Mouse (Mus musculus) heart, embryonic 16.5 days (tissue): ENCODE results near the gene Ak3. TPM values are rescaled to one million over a fixed set of nuclear protein-coding genes. Genes with fewer than 3 reads are reported as not detected.
"Not testable (repeated sequence)": the region's sequence is repeated elsewhere in the genome, so short reads cannot be mapped to it uniquely, and the experiment has no call there.

Experiments
- ATAC-seq: fragments of 200-750 bp; cut with Nextera tagmentation; replicated peaks from 2 replicates; pipeline ENCODE4 v1.8.0; 2017; ENCODE audit warnings: moderate number of reproducible peaks; ENCODE audit not compliant: insufficient read depth, low FRiP score; ENCODE audit errors: extremely low read depth
- H3K27ac ChIP-seq: fragments of 300-500 bp; sonication (generic); 2 replicates; pipeline ENCODE4 v1.5.1; 2014; ENCODE audit warnings: mild to moderate bottlenecking, low read length, control low read depth, moderate library complexity
- H3K27me3 ChIP-seq: fragments of 300-500 bp; sonication (generic); 2 replicates; pipeline ENCODE4 v1.6.1; 2014; ENCODE audit warnings: low read length, mixed read lengths; ENCODE audit not compliant: control insufficient read depth, insufficient read depth
- H3K36me3 ChIP-seq: fragments of 300-500 bp; sonication (generic); 2 replicates; pipeline ENCODE4 v1.6.1; 2014; ENCODE audit not compliant: control insufficient read depth, insufficient read depth
- H3K4me1 ChIP-seq: fragments of 300-500 bp; sonication (generic); 2 replicates; pipeline ENCODE4 v1.6.1; 2014; ENCODE audit warnings: low read length, mixed read lengths; ENCODE audit not compliant: control insufficient read depth, insufficient read depth
- H3K4me2 ChIP-seq: fragments of 300-500 bp; sonication (generic); 2 replicates; pipeline ENCODE4 v1.6.1; 2014; ENCODE audit warnings: low read depth, mild to moderate bottlenecking, control low read depth, low read length
- H3K4me3 ChIP-seq: fragments of 300-500 bp; sonication (generic); 2 replicates; pipeline ENCODE4 v1.5.1; 2014; ENCODE audit warnings: mild to moderate bottlenecking, control low read depth, low read length
- H3K9ac ChIP-seq: fragments of 300-500 bp; sonication (generic); 2 replicates; pipeline ENCODE4 v1.6.1; 2014; ENCODE audit warnings: low read length, control low read depth
- H3K9me3 ChIP-seq: fragments of 300-500 bp; sonication (generic); replicated peaks from 2 replicates; pipeline ENCODE4 v1.6.1; 2016; ENCODE audit warnings: low read length; ENCODE audit not compliant: control insufficient read depth
- WGBS: fragments of 180-500 bp; shearing (Covaris S2); extraction: QIAGEN DNeasy Blood & Tissue Kit; methylation state at CpG from one replicate; pipeline ENCODE4 v1.1.7; 2014; 5-methylcytosine and 5-hydroxymethylcytosine counted together
- polyA plus RNA-seq: library from polyadenylated mRNA; unstranded; fragments of >200 nt; fragmentation: Nextera tagmentation; extraction: Ambion mirVana; gene quantifications from 2 replicates; pipeline ENCODE4 v1.2.1, GENCODE M21; 2015

Ak3 gene
- polyA plus RNA-seq, 1 experiment from 2014 or later = 98.6 TPM

GRCm38 (mm10) chr19:29014466-29015055, 33.2 kb downstream of the Ak3 start:
- Histone ChIP-seq H3K9me3 (no peaks in the 10 kb centered on the region), H3K4me1 (0 out of 2 replicates have a peak, but pooled peaks cover 2% of the 10 kb centered on the region), H3K27ac (no peak overlapping the region; the same call in 1 of the 2 replicates), H3K9ac (no peak overlapping the region), H3K4me2 (no peak overlapping the region), H3K36me3 (peaks cover 52% of the 10 kb centered on the region), H3K4me3 (no peak overlapping the region), H3K27me3 (no peaks in the 10 kb centered on the region)
- 79% methylated on average over 5 of the region's 5 CpGs for WGBS
- no peak for ATAC-seq

DNA sequence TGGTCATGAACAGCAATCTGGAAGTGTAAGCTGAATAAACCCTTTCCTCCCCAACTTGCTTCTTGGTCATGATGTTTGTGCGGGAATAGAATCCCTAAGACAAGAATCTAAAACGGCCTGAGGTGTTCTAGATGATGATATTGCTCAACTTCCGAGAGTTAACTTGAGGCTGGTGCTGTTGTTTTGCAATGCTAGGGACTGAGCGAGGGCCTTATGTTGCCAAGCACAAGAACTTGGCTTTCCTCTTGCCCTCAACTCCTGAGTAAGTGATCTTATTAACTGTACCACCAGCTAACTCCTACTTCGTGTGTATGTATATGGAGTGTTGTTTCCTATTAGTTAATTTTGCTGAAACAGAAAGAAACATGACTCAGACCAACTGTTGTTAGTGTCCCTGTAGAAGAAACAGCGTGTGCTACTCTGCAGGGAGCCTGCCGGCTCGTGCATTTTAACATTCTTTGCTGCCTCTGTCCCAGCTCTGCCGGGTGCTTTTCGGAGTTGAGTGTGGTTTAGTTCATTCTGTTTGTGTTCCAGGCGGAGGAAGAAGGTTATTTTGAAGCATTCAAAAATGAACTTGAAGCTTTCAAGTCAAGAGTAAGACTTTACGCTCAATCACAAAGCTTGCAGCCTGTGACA, 36.3 kb downstream of the Ak3 start:
- Histone ChIP-seq H3K4me2 (no peak overlapping the region), H3K27ac (no peak overlapping the region), H3K9me3 (no peaks in the 10 kb centered on the region), H3K4me3 (no peak overlapping the region), H3K36me3 (peaks cover 54% of the 10 kb centered on the region), H3K27me3 (no peaks in the 10 kb centered on the region), H3K9ac (no peak overlapping the region), H3K4me1 (no peaks in the 10 kb centered on the region)
- no peak for ATAC-seq
- WGBS = 87% methylated on average over 12 of the region's 12 CpGs

DNA sequence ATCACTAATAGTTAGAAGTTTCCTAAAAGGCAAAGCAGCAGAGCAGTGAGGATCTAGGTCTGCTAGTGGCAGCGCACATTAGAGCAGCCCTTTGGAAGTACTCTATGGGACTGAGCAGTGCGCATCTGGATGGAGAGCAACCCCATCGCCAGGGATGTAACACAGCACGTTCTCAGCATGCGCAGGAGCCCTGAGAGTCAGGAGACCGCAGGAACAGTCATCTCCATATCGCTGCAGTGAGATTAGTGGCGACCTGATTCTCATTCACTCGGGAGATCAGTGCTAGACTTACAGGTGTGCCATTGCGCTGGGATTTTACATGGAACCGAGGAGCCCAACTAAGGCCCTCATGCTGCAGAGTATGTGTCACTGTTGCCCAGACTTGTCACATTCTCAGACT, 38.7 kb downstream of the Ak3 start:
- WGBS = 91% methylated on average over 11 of the region's 11 CpGs
- H3K27me3 ChIP-seq = no peaks in the 10 kb centered on the region
- H3K9me3 ChIP-seq = no peaks in the 10 kb centered on the region
- H3K4me2 ChIP-seq = no peak overlapping the region
- no peak overlapping the region for H3K27ac ChIP-seq
- H3K9ac ChIP-seq = no peak overlapping the region
- peaks cover 42% of the 10 kb centered on the region for H3K36me3 ChIP-seq
- ATAC-seq = no peak
- no peak overlapping the region for H3K4me3 ChIP-seq
- no peaks in the 10 kb centered on the region for H3K4me1 ChIP-seq

- H3K4me1 ChIP-seq = no peaks in the 10 kb centered on the region
These were observed 39.6 kb downstream of the Ak3 start for GRCm38 (mm10) chr19:29008069-29008706.

DNA sequence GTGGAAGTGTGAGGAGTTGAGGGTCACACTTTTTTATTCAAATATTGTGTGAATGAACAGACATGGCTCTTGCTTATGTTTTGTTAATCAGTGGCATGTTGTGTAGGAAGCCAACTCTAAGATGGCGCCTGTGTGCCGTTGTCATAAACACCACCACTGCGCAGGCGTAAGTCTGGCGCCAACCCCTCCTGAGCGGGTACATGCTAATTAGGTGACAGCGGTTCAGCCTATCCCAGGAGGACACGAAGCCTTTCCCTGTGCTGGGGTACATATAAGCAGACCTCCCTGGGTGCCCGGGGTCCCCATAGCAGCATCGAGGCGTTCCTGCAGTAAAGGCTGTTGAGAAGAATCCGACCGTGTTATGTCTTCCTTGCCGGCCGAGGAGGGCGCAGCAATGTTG, 47.4 kb downstream of the Ak3 start:
- ATAC-seq, H3K27ac ChIP-seq, H3K4me3 ChIP-seq, H3K4me2 ChIP-seq, H3K9ac ChIP-seq, H3K9me3 ChIP-seq, H3K27me3 ChIP-seq: not testable (repeated sequence)
- Histone ChIP-seq H3K4me1 (peaks cover 12% of the 10 kb centered on the region), H3K36me3 (peaks cover 37% of the 10 kb centered on the region)
- WGBS = 98% methylated on average over 16 of the region's 16 CpGs

More at GRCm38 (mm10) chr19:29008069-29008706, 39.6 kb downstream of the Ak3 start:
- Histone ChIP-seq H3K27me3 (no peaks in the 10 kb centered on the region), H3K36me3 (peaks cover 39% of the 10 kb centered on the region), H3K4me2 (no peak overlapping the region), H3K27ac (no peak overlapping the region), H3K9me3 (no peaks in the 10 kb centered on the region), H3K4me3 (no peak overlapping the region), H3K9ac (no peak overlapping the region)
- ATAC-seq = no peak
- 84% methylated on average over 3 of the region's 3 CpGs for WGBS

- Histone ChIP-seq H3K4me3 (no peak overlapping the region), H3K4me1 (peaks cover 22% of the 10 kb centered on the region), H3K9me3 (no peaks in the 10 kb centered on the region), H3K4me2 (no peak overlapping the region), H3K27me3 (no peaks in the 10 kb centered on the region), H3K9ac (no peak overlapping the region), H3K27ac (no peak overlapping the region), H3K36me3 (peaks cover 50% of the 10 kb centered on the region)
- no peak for ATAC-seq
- WGBS = 76% methylated on average over 4 of the region's 4 CpGs
These were observed 49.7 kb downstream of the Ak3 start for GRCm38 (mm10) chr19:28997976-28998630.

DNA sequence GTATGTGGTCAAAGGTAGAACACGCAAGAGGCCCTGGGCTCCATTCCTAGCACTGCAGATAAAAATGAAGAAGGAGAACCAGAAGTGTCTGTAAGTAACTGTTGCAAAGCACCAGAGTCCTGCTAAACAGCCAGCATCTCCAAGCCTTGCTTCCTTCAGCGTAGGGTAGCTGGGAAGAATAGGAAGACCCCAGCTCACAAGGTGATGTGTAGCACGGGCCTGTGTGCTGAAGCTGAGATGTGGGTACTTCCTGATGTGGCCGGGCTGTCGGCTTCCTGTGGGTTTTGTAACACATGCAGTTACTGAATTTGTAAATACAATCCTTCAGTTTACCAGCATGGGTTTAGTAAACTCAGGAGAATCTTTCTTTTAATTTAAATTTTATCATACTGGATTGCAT, 52.4 kb downstream of the Ak3 start:
- no peak overlapping the region for H3K4me2 ChIP-seq
- no peak overlapping the region for H3K4me3 ChIP-seq
- peaks cover 26% of the 10 kb centered on the region for H3K4me1 ChIP-seq
- H3K9me3 ChIP-seq = no peaks in the 10 kb centered on the region
- peak overlapping the region; percentile 45 for H3K27ac ChIP-seq
- WGBS = 86% methylated on average over 5 of the region's 5 CpGs
- H3K9ac ChIP-seq = no peak overlapping the region
- peaks cover 32% of the 10 kb centered on the region for H3K36me3 ChIP-seq
- no peaks in the 10 kb centered on the region for H3K27me3 ChIP-seq
- no peak for ATAC-seq

GRCm38 (mm10) chr19:28994870-28995269, 52.9 kb downstream of the Ak3 start:
- no peak overlapping the region for H3K4me3 ChIP-seq
- 0 out of 2 replicates have a peak, but pooled peaks have one; percentile 19 for ATAC-seq
- H3K4me1 ChIP-seq = peaks cover 26% of the 10 kb centered on the region
- no peak overlapping the region for H3K9ac ChIP-seq
- WGBS = 59% methylated on average over 7 of the region's 7 CpGs
- H3K9me3 ChIP-seq = no peaks in the 10 kb centered on the region
- H3K27ac ChIP-seq = peak overlapping the region; percentile 45
- peaks cover 32% of the 10 kb centered on the region for H3K36me3 ChIP-seq
- H3K27me3 ChIP-seq = no peaks in the 10 kb centered on the region
- H3K4me2 ChIP-seq = peak overlapping the region; percentile 11; the same call in 1 of the 2 replicates

- no peaks in the 10 kb centered on the region for H3K27me3 ChIP-seq
- H3K9me3 ChIP-seq = no peaks in the 10 kb centered on the region
- 66% methylated on average over 5 of the region's 5 CpGs for WGBS
- peak overlapping the region; percentile 87 for H3K4me2 ChIP-seq
- peaks cover 19% of the 10 kb centered on the region for H3K36me3 ChIP-seq
- H3K4me1 ChIP-seq = peaks cover 25% of the 10 kb centered on the region
- ATAC-seq = no peak
- H3K4me3 ChIP-seq = peak overlapping the region; percentile 94
- H3K27ac ChIP-seq = peak overlapping the region; percentile 99
- H3K9ac ChIP-seq = peak overlapping the region; percentile 96
These were observed 56.4 kb downstream of the Ak3 start for GRCm38 (mm10) chr19:28991391-28991790.
